Mouse (Mus musculus) adrenal gland, postnatal 25 days (tissue): Measurements from ENCODE around the gene Vsx2. TPM values are rescaled to one million over a fixed set of nuclear protein-coding genes. Genes with fewer than 3 reads are reported as not detected.

Source experiments
- DNase-seq: peaks from one replicate; pipeline ENCODE4 v3.0.0; 2021; ENCODE audit warnings: mixed read lengths
- total RNA-seq: library from RNA; stranded (reverse); gene quantifications from 2 replicates; pipeline ENCODE4 v1.2.3, GENCODE M21; 2021

Vsx2 gene
- total RNA-seq, 1 experiment from 2014 or later: not detected

DNA sequence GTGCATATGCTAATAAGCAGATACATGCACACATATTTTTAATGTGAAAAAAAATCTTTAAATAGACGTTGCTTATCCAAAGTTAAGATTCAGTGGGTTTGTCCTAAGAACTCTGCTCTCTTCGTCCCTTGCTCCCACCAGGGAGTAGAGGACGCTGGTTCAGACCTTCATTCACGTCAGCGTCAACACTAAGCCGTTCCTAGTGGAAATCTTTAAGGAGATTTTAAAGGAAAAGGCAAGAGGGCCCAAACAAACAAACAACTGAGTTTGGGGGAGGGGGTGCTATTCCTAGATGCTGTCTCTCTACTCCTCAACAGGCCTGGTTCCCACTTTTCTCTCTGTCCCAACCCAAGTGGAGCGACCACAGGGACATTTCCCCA, 2.8 kb downstream of the Vsx2 start:
- DNase-seq: no peak

DNA sequence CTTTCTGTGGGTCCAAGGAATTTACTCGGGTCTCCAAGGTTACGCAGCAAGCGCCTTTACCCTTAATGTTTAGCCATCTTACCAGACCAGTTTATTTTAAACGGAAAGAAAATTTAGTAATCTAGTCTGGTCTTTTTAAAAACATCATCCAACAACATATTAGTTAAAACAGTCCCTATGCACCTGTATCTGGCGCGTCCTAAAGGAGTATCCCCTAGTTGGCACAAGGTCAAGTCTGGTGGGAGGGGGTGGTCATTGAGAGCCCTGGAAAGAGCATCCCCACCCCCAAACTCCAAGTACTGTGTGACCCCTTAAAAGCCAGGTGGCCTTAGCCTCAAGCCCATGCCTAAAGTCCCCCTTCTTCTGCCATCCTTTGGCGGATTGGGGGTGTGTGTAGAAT, 3.5 kb downstream of the Vsx2 start:
- DNase-seq: no peak

DNA sequence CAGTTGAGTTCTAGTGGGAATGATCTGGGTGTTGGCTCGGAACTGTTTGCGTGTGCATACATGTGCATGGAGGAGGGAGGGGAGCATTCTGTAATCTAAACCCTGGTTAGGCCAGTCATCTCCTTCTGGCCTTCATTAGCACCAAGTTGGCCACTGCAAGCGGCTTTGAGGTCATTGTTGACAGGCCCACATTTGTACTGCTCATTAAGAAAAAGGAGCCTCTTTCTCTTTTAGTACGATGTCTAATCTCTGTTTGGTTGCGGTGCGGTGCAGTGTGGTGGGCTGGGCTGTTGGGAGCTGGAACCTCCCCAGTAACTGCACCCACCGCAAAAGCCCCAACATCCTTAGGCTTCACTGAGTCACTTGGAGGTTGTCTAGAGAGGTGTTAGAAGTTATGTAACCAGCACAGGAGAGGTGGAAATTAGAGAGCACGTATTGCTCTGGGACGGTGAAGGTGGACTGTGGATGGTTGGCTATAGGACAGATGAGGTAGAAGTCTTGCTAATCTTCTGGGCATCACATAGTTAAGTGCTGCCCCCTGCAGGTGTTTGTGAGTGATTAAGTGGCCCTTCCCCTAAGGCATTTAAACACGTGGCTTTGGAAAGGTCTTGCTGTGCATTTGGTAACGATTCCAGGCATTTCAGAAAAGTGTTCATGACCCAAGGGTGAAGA, 8.3 kb downstream of the Vsx2 start:
- no peak for DNase-seq

DNA sequence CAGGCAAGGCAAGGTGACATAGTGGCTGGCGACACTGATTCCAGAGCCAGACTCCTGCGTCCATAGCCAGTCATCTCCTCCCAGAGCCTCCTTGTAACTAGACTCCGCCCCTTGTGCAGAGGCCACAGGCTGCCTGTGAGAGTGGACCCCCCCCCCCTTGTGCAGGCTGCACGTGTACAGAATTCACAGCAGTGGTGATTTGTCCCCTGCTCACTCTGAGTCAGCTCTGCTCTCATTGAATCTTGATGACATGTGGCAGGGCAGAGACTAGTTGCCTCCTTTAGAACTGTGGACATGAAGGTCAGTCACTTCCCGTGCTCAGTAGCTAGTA, 8.8 kb downstream of the Vsx2 start:
- peak; percentile 35 for DNase-seq

DNA sequence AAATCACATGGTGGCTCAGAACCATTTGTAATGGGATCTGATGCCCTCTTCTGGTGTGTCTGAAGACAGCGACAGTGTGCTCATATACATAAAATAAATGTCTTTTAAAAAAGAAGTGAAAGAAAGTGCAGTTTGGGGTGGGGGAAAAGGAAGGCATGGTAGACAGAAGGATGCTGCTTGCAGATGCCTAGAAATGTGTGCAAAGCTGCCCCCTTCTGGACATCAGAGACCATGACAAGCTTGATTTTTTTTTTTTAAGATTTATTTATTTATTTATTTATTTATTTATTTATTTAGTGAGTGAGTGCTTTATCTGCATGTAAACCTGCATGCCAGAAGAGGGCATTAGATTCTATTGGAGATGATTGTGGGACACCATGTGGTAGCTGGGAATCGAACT, 11.7 kb downstream of the Vsx2 start:
- DNase-seq: no peak

DNA sequence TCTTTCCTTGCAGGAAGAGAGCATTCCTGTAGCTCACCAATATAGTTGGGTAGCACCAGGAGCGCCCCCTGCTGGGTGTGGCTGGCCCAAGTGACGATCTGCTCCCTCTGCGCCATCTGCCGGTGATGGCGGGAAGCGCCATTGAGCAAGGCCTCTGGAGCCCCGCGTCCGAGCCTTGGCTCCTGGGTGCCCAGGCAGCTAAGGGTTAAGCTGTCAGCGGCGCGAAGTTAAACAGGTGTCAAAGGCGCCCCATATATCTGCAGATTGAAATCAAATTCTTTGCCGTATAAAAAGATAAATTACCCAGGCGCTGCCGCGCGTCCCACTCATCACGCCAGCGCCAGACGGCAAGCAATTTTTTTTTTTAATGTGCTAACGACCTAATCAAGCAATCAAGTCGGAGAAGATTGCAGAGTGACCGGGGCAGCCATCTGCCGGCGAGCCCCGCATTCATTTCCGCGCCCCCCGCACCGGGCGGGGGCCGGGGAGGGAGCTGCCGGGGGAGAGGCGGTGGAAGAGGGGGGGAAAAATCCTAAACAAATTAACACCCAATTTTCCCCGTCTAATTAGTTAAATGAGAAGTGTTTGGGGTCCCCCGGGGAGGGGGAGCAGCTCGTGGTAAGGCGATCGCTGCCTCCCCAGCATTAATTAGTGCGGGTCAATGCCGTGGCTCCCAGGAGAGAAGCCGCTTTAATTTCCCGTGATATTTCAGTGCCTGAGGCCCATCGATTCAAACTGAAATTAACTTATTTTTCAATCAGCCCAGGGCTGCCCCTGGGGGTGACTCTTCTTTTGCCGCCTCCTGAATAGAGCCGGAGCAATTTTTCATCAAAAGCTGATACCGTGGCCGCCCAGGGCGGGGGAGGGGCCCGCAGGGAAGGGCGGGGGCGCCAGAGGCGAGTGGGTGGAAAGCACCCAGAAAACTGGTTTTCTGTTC, 20.5 kb downstream of the Vsx2 start:
- peak; percentile 96 for DNase-seq

DNA sequence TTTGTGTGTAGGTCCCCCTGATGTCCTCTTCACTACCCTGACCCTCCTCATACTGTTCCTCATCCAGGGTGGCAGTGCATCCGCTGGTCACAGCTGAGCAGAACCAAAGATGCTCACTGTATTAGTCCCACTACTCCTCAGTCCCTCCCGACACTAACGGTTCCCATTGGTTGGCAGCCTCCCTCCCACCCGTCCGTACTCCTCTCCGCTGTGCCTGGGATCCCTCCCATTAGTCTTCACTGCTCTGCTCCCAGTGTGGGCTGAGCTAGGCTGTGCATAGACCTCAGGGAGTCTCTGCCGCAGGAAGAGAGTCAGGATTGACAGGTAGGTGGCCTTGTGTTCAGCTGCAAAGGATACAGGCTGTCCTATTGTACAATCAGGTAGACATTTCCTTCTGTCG, 28.8 kb downstream of the Vsx2 start:
- no peak for DNase-seq

DNA sequence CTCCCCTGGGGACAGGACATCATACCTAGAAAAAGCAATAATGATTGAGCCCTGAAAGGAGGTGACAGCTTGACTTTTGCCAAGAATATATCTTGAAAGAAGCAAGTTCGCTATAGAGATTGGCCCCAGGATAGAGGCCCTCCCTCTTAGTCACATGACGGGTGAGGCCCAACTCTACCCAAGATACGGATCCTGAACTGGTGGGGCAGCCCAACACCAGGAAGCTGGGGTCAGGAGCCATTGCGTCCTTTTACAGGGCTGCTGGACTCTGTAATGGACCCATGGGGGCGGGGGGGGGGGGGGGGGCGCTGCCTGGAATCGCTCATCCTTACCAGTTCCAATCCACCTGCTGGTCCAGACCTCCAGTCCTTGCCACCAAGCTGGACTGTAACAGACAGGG, 34.4 kb downstream of the Vsx2 start:
- DNase-seq: no peak

DNA sequence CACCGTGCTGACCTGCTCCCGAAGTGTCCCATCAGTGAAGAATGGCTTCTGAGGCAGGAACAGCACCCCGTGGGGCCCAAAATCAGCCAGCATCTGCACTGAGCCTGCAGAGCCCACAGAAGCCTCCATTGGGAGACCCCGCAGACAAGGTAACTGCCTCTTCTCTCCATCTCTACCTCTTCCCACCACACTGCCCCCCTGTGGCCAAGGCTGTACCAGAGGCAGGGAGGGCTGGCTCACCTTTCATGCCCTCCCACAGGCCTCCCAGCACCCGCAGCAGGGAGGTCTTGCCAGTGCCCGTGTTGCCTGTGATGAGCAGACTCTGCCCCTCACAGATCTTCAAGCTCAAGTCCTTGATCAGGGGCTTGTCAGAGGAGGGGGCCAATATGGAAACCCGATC, 36.3 kb downstream of the Vsx2 start:
- DNase-seq: no peak

DNA sequence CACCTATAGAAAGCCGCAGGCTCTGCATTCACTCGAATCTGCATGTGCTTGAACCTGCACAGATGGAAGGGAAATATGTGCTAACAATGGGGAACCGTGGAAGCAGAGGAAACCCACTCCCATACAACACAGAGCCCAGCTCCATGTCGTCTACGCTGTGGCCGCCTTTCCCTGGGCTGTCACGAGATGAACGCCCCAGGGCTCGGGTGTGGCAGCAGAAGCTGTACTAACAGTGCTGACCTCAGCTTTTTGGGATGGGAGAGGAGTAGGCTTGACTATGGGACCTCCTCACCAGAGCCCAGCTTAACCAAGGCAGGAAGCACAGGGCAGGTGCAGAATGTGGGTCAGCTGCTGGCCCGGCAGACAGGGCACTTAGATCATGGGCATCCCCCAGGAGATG, 42.2 kb downstream of the Vsx2 start:
- no peak for DNase-seq

DNA sequence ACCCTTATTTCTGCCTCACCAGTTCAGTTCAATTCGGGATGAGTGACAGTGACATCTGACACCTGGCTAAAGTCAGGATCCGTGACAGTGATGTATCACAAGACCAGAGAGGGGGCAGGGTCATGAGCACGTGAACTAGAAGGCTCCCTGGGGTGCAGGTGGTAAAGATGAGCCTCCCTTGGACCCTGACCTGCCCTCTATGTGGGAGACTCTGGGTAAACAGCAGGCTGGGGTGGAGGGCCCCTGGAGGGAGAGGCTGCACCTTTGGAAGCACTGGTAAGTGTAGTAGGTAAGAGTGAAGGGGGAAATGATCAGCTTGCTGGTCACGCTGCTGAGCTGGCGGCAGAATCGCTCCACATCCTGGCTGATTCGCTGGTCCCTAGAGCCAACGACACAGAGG, 43.0 kb downstream of the Vsx2 start:
- DNase-seq: no peak

DNA sequence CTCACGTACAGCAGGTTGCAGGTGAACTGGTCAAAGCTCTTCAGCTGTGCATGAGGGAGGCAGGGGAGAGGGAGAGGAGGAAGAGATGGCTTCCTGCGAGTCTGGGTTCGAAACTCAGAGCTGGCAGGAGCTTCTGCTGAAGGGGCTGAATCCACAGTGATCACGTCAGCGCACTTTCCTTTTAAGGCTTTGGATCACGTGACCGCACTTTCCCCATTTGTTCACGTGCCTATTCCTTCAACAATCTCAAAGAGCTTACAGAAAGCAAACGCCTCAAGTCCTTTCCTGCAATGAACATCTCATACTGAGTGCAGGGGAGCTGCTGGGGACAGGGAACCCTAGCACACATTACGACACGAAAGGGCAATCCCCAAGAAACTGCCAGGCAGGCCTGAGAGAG, 44.4 kb downstream of the Vsx2 start:
- no peak for DNase-seq

DNA sequence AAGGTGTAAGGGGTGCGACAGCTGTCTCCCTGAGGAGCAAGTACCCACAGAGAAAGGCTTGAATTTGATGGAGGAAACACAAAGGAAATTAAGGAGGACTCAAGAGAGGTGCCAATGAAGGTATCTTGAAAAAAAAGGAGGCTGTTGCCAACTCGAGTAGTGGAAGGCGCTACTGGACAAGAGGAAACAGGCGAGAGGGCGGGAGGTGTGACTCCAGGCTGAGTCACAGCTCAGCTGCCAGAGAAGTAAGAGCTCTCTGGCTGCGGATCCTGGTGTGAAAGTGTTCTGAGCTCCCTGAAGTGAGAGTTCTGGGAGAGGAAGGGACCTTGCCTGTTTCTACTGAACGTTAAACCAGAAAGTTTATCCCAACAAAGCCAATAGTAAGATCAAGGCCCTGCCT, 45.0 kb downstream of the Vsx2 start:
- DNase-seq: peak; percentile 51

DNA sequence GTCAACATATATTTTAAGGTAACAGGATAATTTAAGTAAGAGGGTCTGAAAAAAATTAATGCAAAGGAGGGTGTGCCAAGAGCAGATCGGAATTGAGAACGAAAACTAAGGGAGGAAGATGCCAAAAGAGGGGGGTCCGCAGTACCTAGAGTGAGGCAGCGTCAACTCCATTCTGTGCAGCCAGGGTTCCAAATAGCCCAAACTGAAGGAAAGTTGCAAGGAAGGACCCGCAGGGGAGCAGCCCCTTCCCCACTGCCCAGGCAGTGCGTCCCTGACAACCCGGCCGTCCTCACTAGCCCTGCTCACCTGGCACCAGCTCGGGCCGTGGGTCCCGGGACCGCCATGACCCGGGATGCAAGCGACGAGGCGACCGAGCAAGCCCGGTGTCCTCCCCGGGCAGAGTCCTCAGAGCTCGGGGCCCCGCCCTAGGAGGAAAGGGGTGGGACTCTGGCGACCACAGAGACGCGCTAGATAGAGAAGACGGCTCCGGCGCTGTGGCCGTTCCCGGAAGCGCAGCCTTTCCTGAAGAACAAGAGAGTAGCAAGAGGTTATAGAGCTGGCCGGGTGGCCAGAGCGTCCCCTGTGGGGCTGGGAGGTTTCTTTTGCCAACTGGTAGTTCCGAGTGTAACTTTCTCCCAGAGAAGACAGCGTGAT, 47.5 kb downstream of the Vsx2 start, which contains the start of gene Abcd4:
TSS of gene Abcd4 (minus strand) at position 437 of the 654 bp plus-strand sequence.
- DNase-seq: peak; percentile 91

DNA sequence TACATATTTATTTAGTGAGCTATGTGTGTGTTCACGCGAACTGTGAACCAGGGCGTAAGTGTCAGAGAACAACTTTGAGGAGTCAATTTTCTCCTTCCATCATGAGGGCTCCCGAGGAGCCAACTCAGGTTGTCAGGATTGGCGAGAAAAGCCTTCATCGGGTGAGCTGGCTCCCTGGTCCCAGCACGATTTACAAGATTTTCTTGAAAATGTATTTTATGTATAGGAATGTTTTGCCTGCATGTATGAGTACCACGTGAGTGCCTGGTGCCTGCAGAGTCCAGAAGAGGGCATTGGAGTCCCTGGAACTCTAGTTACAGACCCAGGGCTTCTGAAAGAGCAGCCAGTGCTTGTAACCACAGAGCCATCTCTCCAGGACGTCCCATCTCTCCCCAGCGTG, 48.1 kb downstream of the Vsx2 start:
- no peak for DNase-seq

DNA sequence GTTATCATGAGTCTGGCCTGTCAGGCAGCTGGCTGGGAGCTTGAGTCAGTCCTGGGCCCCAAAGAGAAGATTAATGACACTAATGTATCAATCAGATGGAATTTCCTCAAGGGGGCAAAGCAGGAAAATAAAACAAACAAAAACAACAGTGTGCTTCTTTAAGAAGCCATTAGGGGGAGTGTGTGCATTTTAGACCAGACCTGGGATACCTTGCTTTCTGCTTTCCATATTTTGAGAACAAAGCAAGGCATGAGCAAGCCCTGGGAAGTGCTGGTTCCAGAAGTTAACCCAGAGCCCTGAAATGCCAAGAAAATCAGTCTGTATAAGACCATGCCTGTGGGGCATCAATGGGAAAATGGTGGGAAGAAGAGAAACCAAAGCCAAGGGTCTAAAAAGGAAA, 51.4 kb downstream of the Vsx2 start:
- DNase-seq: no peak

DNA sequence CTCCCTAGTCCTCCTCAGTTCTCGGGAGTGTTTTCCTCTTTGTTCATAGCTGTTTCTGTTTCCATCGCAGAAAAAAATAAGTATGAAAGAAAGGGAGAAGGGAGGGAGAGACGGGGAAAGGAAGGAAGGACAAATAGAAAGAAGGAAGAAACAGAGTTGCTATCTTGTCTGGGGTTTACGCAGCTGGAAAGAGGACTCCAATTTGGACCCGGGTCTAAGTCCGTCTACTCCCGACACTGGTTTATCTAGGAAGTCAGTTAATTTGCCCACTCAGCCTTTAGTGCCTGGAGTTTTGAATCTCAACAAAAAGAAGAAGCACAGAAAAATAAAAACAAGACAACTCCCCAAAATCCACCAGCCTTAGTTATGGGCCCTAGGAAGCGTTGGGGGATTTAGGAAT, 55.0 kb downstream of the Vsx2 start:
- DNase-seq: no peak

DNA sequence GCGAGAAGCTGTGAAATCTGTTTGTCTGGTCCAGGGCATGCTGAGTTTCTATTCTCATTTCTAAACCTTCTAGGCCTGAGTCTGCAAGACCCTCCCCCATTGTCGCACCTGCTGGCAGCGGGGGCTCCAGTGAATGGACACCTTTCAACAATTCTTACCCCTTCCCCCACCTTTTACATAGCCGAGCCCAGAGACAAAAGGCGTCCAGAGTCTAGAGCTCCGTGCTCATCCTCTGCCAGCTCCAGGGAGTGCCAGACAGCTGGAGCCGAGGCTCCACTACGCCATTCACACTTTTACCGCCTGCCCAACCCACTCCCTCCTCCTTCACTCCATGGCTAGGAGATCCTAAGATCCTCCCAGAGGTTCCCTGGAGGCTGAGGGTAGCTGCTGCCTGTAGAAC, 55.6 kb downstream of the Vsx2 start:
- no peak for DNase-seq

DNA sequence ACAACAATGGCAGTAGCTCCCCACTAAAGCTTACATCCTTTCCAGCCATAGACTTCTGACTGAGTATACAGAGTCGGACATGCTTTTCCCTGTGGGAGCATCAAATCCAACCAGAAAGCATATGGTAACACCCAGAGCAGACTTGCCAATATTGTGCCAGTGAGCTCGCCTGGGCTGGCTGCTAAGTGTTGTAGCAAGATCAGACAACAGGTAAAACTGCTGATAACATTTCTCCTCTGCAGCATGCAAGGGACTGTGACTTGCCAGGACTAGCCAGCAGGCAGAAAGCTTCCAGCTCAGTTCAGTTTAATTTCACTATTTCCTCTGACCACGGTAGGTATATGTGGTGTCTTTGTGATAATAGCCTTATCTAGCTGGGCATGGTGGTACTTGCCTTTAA, 62.3 kb downstream of the Vsx2 start:
- DNase-seq: no peak

DNA sequence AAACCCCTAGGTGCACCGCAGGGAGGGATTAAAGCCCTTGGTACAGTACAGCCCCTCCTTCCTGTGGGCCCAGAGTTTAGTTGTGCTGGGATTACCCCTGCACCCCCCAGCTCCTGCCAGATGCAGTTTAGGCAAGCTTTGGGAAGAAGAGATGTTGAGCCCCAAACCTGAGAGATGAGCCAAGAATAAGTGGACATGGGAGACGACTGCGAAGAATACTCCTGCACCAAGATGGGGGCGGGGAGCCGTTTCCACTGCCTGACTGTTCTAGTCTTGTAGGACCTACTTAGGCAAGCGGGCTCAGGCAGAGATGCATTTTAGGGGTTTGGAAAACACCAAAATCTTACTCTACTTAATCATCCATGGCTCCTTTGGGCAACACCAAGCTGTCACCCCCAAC, 70.7 kb downstream of the Vsx2 start:
- DNase-seq: no peak

DNA sequence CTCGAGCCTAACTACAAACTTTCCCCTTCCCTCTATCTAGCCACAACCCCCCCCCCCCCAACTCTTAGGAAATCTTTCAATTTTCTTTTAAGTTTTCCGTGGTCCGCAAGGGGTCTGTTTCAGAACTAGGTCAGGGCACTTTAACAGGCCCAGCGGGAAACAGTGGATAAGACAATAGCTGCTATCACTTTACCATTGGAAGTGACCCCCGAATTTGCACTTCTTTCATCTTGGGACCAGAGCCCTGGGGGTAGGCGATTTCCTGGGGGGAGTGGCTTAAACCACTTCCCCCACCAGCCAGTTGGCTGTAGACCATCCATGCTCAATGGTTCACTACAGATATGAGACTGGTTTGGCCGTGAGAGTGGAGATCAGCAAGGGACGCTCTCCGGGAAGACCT, 71.1 kb downstream of the Vsx2 start, which contains the start of gene Vrtn:
TSS of gene Vrtn (plus strand) at position 366 of the 400 bp plus-strand sequence.
- no peak for DNase-seq
